Mouse (Mus musculus) midbrain, embryonic 16.5 days (tissue): ENCODE measurements around the gene Cdhr2. TPM values are rescaled to one million over a fixed set of nuclear protein-coding genes. Genes with fewer than 3 reads are reported as not detected.

Experiments used
- ATAC-seq: fragments of 200-750 bp; cut with Nextera tagmentation; 2 replicates; pipeline ENCODE4 v1.8.0; 2017; ENCODE audit warnings: moderate TSS enrichment
- H3K27ac ChIP-seq: fragments of 300-500 bp; sonication (generic); 2 replicates; pipeline ENCODE4 v1.5.1; 2014; ENCODE audit warnings: mild to moderate bottlenecking, low read length, mixed read lengths
- H3K27me3 ChIP-seq: fragments of 300-500 bp; sonication (generic); 2 replicates; pipeline ENCODE4 v1.6.1; 2014; ENCODE audit warnings: low read depth, low read length, mixed read lengths; ENCODE audit not compliant: control insufficient read depth, insufficient read depth
- H3K36me3 ChIP-seq: fragments of 300-500 bp; sonication (generic); 2 replicates; pipeline ENCODE4 v1.6.1; 2014; ENCODE audit warnings: mild to moderate bottlenecking, low read length, moderate library complexity, mixed read lengths; ENCODE audit not compliant: control insufficient read depth, insufficient read depth
- H3K4me1 ChIP-seq: fragments of 300-500 bp; sonication (generic); 2 replicates; pipeline ENCODE4 v1.6.1; 2014; ENCODE audit warnings: mild to moderate bottlenecking, low read length, mixed read lengths; ENCODE audit not compliant: control insufficient read depth, insufficient read depth
- H3K4me2 ChIP-seq: fragments of 300-500 bp; sonication (generic); 2 replicates; pipeline ENCODE4 v1.6.1; 2014; ENCODE audit warnings: mild to moderate bottlenecking, low read length, mixed read lengths
- H3K4me3 ChIP-seq: fragments of 300-500 bp; sonication (generic); 2 replicates; pipeline ENCODE4 v1.5.1; 2014; ENCODE audit warnings: low read depth, mild to moderate bottlenecking, low read length, moderate library complexity, mixed read lengths
- H3K9ac ChIP-seq: fragments of 300-500 bp; sonication (generic); 2 replicates; pipeline ENCODE4 v1.6.1; 2014; ENCODE audit warnings: low read depth, low read length, mixed read lengths
- H3K9me3 ChIP-seq: fragments of 300-500 bp; sonication (generic); replicated peaks from 2 replicates; pipeline ENCODE4 v1.6.1; 2014; ENCODE audit warnings: mild to moderate bottlenecking, low read length, mixed read lengths; ENCODE audit not compliant: control insufficient read depth, poor library complexity, severe bottlenecking
- WGBS: fragments of 180-500 bp; shearing (Covaris S2); extraction: QIAGEN DNeasy Blood & Tissue Kit; methylation state at CpG from one replicate; pipeline ENCODE4 v1.1.7; 2014; 5-methylcytosine and 5-hydroxymethylcytosine counted together
- polyA plus RNA-seq: library from polyadenylated mRNA; unstranded; fragments of >200 nt; fragmentation: Nextera tagmentation; extraction: Ambion mirVana; gene quantifications from 2 replicates; pipeline ENCODE4 v1.2.1, GENCODE M21; 2015

Gene Cdhr2
- polyA plus RNA-seq, 1 experiment from 2014 or later, result 0.36 TPM

- Histone ChIP-seq H3K27me3 (no peaks in the 10 kb centered on the region), H3K9ac (no peak overlapping the region), H3K4me2 (no peak overlapping the region), H3K36me3 (no peaks in the 10 kb centered on the region), H3K27ac (no peak overlapping the region), H3K4me3 (no peak overlapping the region), H3K4me1 (no peaks in the 10 kb centered on the region), H3K9me3 (no peaks in the 10 kb centered on the region)
- 78% methylated on average over 3 of the region's 3 CpGs for WGBS
- ATAC-seq, result no peak
Measured at GRCm38 (mm10) chr13:54710866-54711265, 9.6 kb downstream of the Cdhr2 start.

- ATAC-seq, result no peak
- Histone ChIP-seq H3K27ac (no peak overlapping the region), H3K4me3 (no peak overlapping the region), H3K9me3 (no peaks in the 10 kb centered on the region), H3K4me1 (no peaks in the 10 kb centered on the region), H3K9ac (no peak overlapping the region), H3K36me3 (no peaks in the 10 kb centered on the region), H3K4me2 (no peak overlapping the region), H3K27me3 (no peaks in the 10 kb centered on the region; the same call in 1 of the 2 replicates)
- 34% methylated on average over 4 of the region's 4 CpGs for WGBS
Measured at GRCm38 (mm10) chr13:54714393-54714792, 13.1 kb downstream of the Cdhr2 start.

GRCm38 (mm10) chr13:54714996-54715395, 13.7 kb downstream of the Cdhr2 start:
- H3K9ac ChIP-seq, result no peak overlapping the region
- no peak overlapping the region for H3K4me2 ChIP-seq
- no peak overlapping the region for H3K27ac ChIP-seq
- H3K4me1 ChIP-seq, result no peaks in the 10 kb centered on the region
- WGBS, result 79% methylated on average over 10 of the region's 10 CpGs
- H3K4me3 ChIP-seq, result no peak overlapping the region
- H3K27me3 ChIP-seq, result no peaks in the 10 kb centered on the region; the same call in 1 of the 2 replicates
- H3K9me3 ChIP-seq, result no peaks in the 10 kb centered on the region
- no peak for ATAC-seq
- H3K36me3 ChIP-seq, result no peaks in the 10 kb centered on the region

DNA sequence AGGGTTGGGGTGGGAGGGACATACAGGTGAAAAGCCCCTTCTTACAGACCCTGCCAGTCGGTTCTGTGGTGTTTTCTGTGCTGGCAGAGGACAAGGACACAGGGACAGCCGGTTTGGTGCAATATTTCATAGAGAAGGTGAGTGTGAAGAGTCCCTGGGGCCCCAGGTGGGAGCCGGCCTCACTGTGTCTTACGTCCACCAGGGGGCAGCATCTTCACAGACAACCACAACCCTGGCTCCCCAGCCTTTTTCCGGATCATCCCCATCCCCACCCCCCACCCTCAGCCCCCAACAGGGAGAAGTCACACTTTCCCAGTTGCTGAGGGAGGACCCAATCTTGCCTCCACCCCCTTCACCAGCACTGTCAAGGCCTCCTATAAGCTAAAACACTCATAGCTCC, 15.7 kb downstream of the Cdhr2 start:
- H3K4me2 ChIP-seq, result no peak overlapping the region
- no peak overlapping the region for H3K4me3 ChIP-seq
- H3K9me3 ChIP-seq, result no peaks in the 10 kb centered on the region
- H3K27me3 ChIP-seq, result no peaks in the 10 kb centered on the region; the same call in 1 of the 2 replicates
- no peaks in the 10 kb centered on the region for H3K36me3 ChIP-seq
- H3K9ac ChIP-seq, result no peak overlapping the region
- ATAC-seq, result no peak
- WGBS, result 4% methylated on average over 5 of the region's 5 CpGs
- H3K27ac ChIP-seq, result no peak overlapping the region
- no peaks in the 10 kb centered on the region for H3K4me1 ChIP-seq

DNA sequence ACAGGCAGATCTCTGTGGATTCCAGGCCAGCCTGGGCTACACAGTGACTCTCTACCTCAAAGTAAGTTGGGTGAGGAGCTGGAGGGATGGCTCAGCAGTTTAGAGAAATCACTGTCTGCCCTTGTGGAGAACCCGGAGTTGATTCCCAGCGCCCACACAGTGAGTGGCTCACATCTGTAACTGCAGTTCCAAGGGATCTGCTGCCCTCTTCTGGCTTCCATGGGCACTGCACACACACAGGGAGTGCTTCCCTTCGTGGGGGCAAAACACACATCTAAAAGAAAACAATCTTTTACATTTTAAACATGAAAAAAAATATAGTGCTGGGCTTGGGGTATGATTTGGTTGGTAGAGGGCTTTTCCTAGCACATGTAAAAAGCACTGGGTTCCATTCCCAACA, 21.9 kb downstream of the Cdhr2 start:
- Histone ChIP-seq H3K36me3 (no peaks in the 10 kb centered on the region), H3K4me3 (no peak overlapping the region), H3K27me3 (no peaks in the 10 kb centered on the region), H3K4me2 (no peak overlapping the region), H3K9ac (no peak overlapping the region), H3K27ac (no peak overlapping the region), H3K4me1 (no peaks in the 10 kb centered on the region), H3K9me3 (no peaks in the 10 kb centered on the region)
- WGBS, result 92% methylated on average over 3 of the region's 3 CpGs
- no peak for ATAC-seq

DNA sequence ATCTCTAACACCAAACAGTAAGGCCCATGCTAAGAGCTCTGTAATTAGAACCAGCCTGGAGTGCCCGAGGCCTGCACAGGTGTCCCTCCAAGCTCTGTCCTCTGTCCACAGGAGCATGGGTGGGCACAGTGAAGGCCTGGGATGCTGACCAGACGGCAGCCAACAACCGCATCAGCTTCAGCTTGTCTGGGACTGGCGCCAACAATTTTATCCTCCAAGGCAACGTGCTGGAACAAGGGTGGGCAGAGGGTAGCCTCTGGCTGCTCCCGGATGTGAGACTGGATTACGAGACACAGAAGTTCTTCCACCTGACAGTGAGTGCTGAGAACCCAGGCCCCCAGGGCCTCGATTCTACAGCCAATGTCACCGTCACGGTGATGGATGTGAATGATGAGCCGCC, 24.9 kb downstream of the Cdhr2 start:
- no peak for ATAC-seq
- Histone ChIP-seq H3K27me3 (no peaks in the 10 kb centered on the region), H3K4me1 (no peaks in the 10 kb centered on the region), H3K9ac (no peak overlapping the region), H3K4me2 (no peak overlapping the region), H3K4me3 (no peak overlapping the region), H3K36me3 (no peaks in the 10 kb centered on the region), H3K9me3 (no peaks in the 10 kb centered on the region), H3K27ac (no peak overlapping the region)
- WGBS, result 63% methylated on average over 11 of the region's 11 CpGs

GRCm38 (mm10) chr13:54736931-54737330, 35.7 kb downstream of the Cdhr2 start:
- Histone ChIP-seq H3K9ac (no peak overlapping the region), H3K27me3 (no peaks in the 10 kb centered on the region; the same call in 1 of the 2 replicates), H3K4me3 (no peak overlapping the region), H3K4me1 (peaks cover 8% of the 10 kb centered on the region; the same call in 1 of the 2 replicates), H3K36me3 (peaks cover 38% of the 10 kb centered on the region), H3K27ac (no peak overlapping the region), H3K9me3 (no peaks in the 10 kb centered on the region), H3K4me2 (no peak overlapping the region)
- no peak for ATAC-seq
- WGBS, result 29% methylated on average over 3 of the region's 3 CpGs

DNA sequence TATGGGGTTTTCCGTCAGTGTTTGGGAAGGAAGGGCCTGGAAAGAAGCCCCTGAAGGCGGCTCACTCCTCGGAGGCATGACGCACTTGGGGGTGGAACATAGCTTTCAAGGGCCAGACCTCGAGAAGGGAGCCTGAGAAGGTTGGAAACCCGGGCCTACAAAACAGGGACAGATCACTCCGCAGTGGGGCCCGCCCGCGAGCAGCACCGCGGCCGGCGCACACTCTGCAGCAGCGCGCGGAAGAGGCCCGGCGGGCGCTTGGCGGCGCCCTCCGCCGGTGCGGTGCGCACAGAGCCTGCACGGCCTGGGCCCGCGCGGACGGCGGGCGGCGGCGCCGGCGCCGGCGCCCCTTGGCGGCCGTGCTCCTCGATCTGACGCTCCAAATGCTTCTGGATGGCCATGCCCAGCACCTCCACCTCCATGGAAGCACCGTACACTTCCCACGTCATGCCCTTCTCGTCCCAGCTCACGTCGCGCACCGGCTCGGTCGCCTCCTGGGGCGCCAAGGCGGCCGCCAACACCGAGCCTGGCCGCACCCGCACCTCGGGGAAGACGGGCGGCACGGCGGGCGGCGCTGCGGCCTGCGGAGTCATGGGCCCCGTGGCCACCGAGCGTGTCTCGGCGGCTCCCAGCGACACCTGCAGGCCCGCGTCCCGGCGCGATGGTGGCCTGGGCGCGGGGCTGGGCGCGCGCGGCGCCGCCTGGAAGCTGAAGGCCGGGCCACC, 36.4 kb downstream of the Cdhr2 start:
- Histone ChIP-seq H3K9me3 (no peaks in the 10 kb centered on the region), H3K4me2 (peak overlapping the region; percentile 33), H3K4me3 (peak overlapping the region; percentile 6; the same call in 1 of the 2 replicates), H3K9ac (peak overlapping the region; percentile 38; the same call in 1 of the 2 replicates), H3K36me3 (peaks cover 38% of the 10 kb centered on the region), H3K27me3 (no peaks in the 10 kb centered on the region; the same call in 1 of the 2 replicates), H3K27ac (no peak overlapping the region), H3K4me1 (peaks cover 8% of the 10 kb centered on the region; the same call in 1 of the 2 replicates)
- no peak for ATAC-seq
- WGBS, result 3% methylated on average over 70 of the region's 87 CpGs

DNA sequence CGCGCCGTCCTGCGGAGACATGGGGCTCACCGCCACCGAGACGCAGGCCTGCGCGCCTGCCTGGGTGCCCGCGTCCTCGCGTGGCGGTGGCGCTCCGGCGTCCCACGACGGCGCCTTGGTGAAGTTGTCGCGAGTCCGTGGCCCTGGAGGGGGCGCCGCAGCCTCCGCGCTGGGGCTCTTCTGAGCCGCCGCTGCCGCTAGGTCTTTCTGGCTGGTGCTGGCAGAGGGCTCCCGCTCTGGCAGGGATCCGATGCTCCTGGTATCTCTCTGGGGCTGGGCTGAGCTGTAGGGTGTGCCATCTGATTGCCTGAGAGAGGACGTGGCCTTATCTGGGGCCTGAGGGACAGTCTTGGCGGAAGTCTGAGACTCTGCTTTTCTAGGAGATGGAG, 36.9 kb downstream of the Cdhr2 start:
- ATAC-seq, result no peak
- H3K27ac ChIP-seq, result no peak overlapping the region
- H3K36me3 ChIP-seq, result peaks cover 38% of the 10 kb centered on the region
- H3K9ac ChIP-seq, result peak overlapping the region; percentile 46; the same call in 1 of the 2 replicates
- peaks cover 8% of the 10 kb centered on the region; the same call in 1 of the 2 replicates for H3K4me1 ChIP-seq
- H3K9me3 ChIP-seq, result no peaks in the 10 kb centered on the region
- WGBS, result 7% methylated on average over 34 of the region's 34 CpGs
- no peaks in the 10 kb centered on the region; the same call in 1 of the 2 replicates for H3K27me3 ChIP-seq
- H3K4me3 ChIP-seq, result peak overlapping the region; percentile 6; the same call in 1 of the 2 replicates
- H3K4me2 ChIP-seq, result peak overlapping the region; percentile 33; the same call in 1 of the 2 replicates
